Mouse (Mus musculus): ENCODE measurements around the gene Asprv1. TPM values are rescaled to one million over a fixed set of nuclear protein-coding genes. Genes with fewer than 3 reads are reported as not detected.

The Asprv1 gene
- total and polyA plus RNA-seq, 3 experiments: 0.21 to 0.31 TPM; not detected in 1

GRCm38 (mm10) chr6:86638434-86638833, 10.5 kb downstream of the Asprv1 start:
- intact Hi-C loops (cut with DNase I): no loop called here

GRCm38 (mm10) chr6:86639180-86640160, 11.5 kb downstream of the Asprv1 start:
- Histone ChIP-seq H3K4me3 (no peak overlapping the region), H3K9ac (ENCODE audit: low read depth, low read length) (no peak overlapping the region), H3K4me1 (ENCODE audit: control insufficient read depth, insufficient read depth, low read length) (no peaks in the 10 kb centered on the region; the same call in 1 of the 2 replicates), H3K27me3 (ENCODE audit: control insufficient read depth, insufficient read depth, low read length) (no peaks in the 10 kb centered on the region), H3K36me3 (ENCODE audit: control insufficient read depth, insufficient read depth, low read length) (no peaks in the 10 kb centered on the region), H3K27ac (no peak overlapping the region), H3K79me2 (replicated peaks; ENCODE audit: control insufficient read depth, insufficient read depth, low read length) (no peaks in the 10 kb centered on the region)
- no peak for DNase-seq
- intact Hi-C loops (cut with DNase I): no loop called here
- TF ChIP-seq POLR2A (IDR thresholded peaks at IDR 0.05; ENCODE audit: insufficient read depth, low read depth, low read length): no peak
- no peak for TF ChIP-seq CTCF (IDR thresholded peaks at IDR 0.05)
- no peak for TF ChIP-seq EP300 (IDR thresholded peaks at IDR 0.05; ENCODE audit: insufficient read depth, low read depth, low read length)
- 81% methylated on average over 18 of the region's 18 CpGs for WGBS

More at GRCm38 (mm10) chr6:86638434-86638833, 10.5 kb downstream of the Asprv1 start:
- DNase-seq: no peak
- H3K9ac ChIP-seq (ENCODE audit: low read depth, low read length): no peak overlapping the region
- no peaks in the 10 kb centered on the region for H3K79me2 ChIP-seq (replicated peaks; ENCODE audit: control insufficient read depth, insufficient read depth, low read length)
- no peak overlapping the region for H3K27ac ChIP-seq
- no peaks in the 10 kb centered on the region for H3K36me3 ChIP-seq (ENCODE audit: control insufficient read depth, insufficient read depth, low read length)
- TF ChIP-seq POLR2A (IDR thresholded peaks at IDR 0.05; ENCODE audit: insufficient read depth, low read depth, low read length) (no peak), CTCF (IDR thresholded peaks at IDR 0.05) (peak; percentile 62), EP300 (IDR thresholded peaks at IDR 0.05; ENCODE audit: insufficient read depth, low read depth, low read length) (no peak)
- no peaks in the 10 kb centered on the region; the same call in 1 of the 2 replicates for H3K4me1 ChIP-seq (ENCODE audit: control insufficient read depth, insufficient read depth, low read length)
- no peak overlapping the region for H3K4me3 ChIP-seq
- H3K27me3 ChIP-seq (ENCODE audit: control insufficient read depth, insufficient read depth, low read length): no peaks in the 10 kb centered on the region
- WGBS: 37% methylated on average over 2 of the region's 2 CpGs

- TF ChIP-seq POLR2A (IDR thresholded peaks at IDR 0.05; ENCODE audit: insufficient read depth, low read depth, low read length) (no peak), CTCF (IDR thresholded peaks at IDR 0.05) (no peak), EP300 (IDR thresholded peaks at IDR 0.05; ENCODE audit: insufficient read depth, low read depth, low read length) (no peak)
- no peak overlapping the region for H3K27ac ChIP-seq
- H3K4me3 ChIP-seq: no peak overlapping the region
- no peaks in the 10 kb centered on the region for H3K79me2 ChIP-seq (replicated peaks; ENCODE audit: control insufficient read depth, insufficient read depth, low read length)
- WGBS: 82% methylated on average over 3 of the region's 3 CpGs
- no peaks in the 10 kb centered on the region for H3K27me3 ChIP-seq (ENCODE audit: control insufficient read depth, insufficient read depth, low read length)
- DNase-seq: no peak
- no peaks in the 10 kb centered on the region; the same call in 1 of the 2 replicates for H3K4me1 ChIP-seq (ENCODE audit: control insufficient read depth, insufficient read depth, low read length)
- H3K36me3 ChIP-seq (ENCODE audit: control insufficient read depth, insufficient read depth, low read length): no peaks in the 10 kb centered on the region
- intact Hi-C loops (cut with DNase I): no loop called here
- H3K9ac ChIP-seq (ENCODE audit: low read depth, low read length): no peak overlapping the region
Measured at GRCm38 (mm10) chr6:86640161-86640560, 12.2 kb downstream of the Asprv1 start.

GRCm38 (mm10) chr6:86640776-86641175, 12.8 kb downstream of the Asprv1 start:
- intact Hi-C loops (cut with DNase I): no loop called here
- WGBS: 87% methylated on average over 8 of the region's 8 CpGs

GRCm38 (mm10) chr6:86641716-86642115, 13.8 kb downstream of the Asprv1 start:
- H3K27me3 ChIP-seq (ENCODE audit: control insufficient read depth, insufficient read depth, low read length): no peaks in the 10 kb centered on the region
- H3K4me3 ChIP-seq: no peak overlapping the region
- H3K79me2 ChIP-seq (replicated peaks; ENCODE audit: control insufficient read depth, insufficient read depth, low read length): no peaks in the 10 kb centered on the region
- H3K4me1 ChIP-seq (ENCODE audit: control insufficient read depth, insufficient read depth, low read length): no peaks in the 10 kb centered on the region; the same call in 1 of the 2 replicates
- no peak overlapping the region for H3K9ac ChIP-seq (ENCODE audit: low read depth, low read length)
- no peak for DNase-seq
- intact Hi-C loops (cut with DNase I): no loop called here
- H3K36me3 ChIP-seq (ENCODE audit: control insufficient read depth, insufficient read depth, low read length): no peaks in the 10 kb centered on the region
- no peak overlapping the region for H3K27ac ChIP-seq
- TF ChIP-seq EP300 (IDR thresholded peaks at IDR 0.05; ENCODE audit: insufficient read depth, low read depth, low read length) (no peak), CTCF (IDR thresholded peaks at IDR 0.05) (no peak), POLR2A (IDR thresholded peaks at IDR 0.05; ENCODE audit: insufficient read depth, low read depth, low read length) (no peak)
- 51% methylated on average over 8 of the region's 8 CpGs for WGBS

More at GRCm38 (mm10) chr6:86640776-86641175, 12.8 kb downstream of the Asprv1 start:
- no peaks in the 10 kb centered on the region; the same call in 1 of the 2 replicates for H3K4me1 ChIP-seq (ENCODE audit: control insufficient read depth, insufficient read depth, low read length)
- no peaks in the 10 kb centered on the region for H3K79me2 ChIP-seq (replicated peaks; ENCODE audit: control insufficient read depth, insufficient read depth, low read length)
- H3K9ac ChIP-seq (ENCODE audit: low read depth, low read length): no peak overlapping the region
- DNase-seq: no peak
- TF ChIP-seq CTCF (IDR thresholded peaks at IDR 0.05) (no peak), EP300 (IDR thresholded peaks at IDR 0.05; ENCODE audit: insufficient read depth, low read depth, low read length) (no peak)
- no peaks in the 10 kb centered on the region for H3K27me3 ChIP-seq (ENCODE audit: control insufficient read depth, insufficient read depth, low read length)
- H3K27ac ChIP-seq: no peak overlapping the region
- no peak overlapping the region for H3K4me3 ChIP-seq
- no peaks in the 10 kb centered on the region for H3K36me3 ChIP-seq (ENCODE audit: control insufficient read depth, insufficient read depth, low read length)
